Mouse (Mus musculus) thymus, adult 2 months (tissue): ENCODE data around the gene Aifm2. TPM values are rescaled to one million over a fixed set of nuclear protein-coding genes. Genes with fewer than 3 reads are reported as not detected.

Source experiments
- DNase-seq: peaks from one replicate; pipeline ENCODE4 v3.0.0; 2021
- H3K27ac ChIP-seq: fragments of 200-500 bp; 2 replicates; pipeline ENCODE4 v1.5.1; 2012; ENCODE audit warnings: low read length, control low read depth; ENCODE audit not compliant: control insufficient read depth, insufficient read depth
- H3K27me3 ChIP-seq: fragments of 200-500 bp; 2 replicates; pipeline ENCODE4 v1.6.1; 2012; ENCODE audit warnings: mild to moderate bottlenecking, low read length, moderate library complexity, mixed read lengths; ENCODE audit not compliant: control insufficient read depth, insufficient read depth
- H3K36me3 ChIP-seq: fragments of 200-500 bp; 2 replicates; pipeline ENCODE4 v1.6.1; 2012; ENCODE audit warnings: mild to moderate bottlenecking, low read length, moderate library complexity; ENCODE audit not compliant: control insufficient read depth, insufficient read depth
- H3K4me1 ChIP-seq: fragments of 200-500 bp; replicated peaks from 2 replicates; pipeline ENCODE4 v1.6.1; 2012; ENCODE audit warnings: low read length; ENCODE audit not compliant: control insufficient read depth, insufficient read depth
- H3K4me3 ChIP-seq: fragments of 200-500 bp; 2 replicates; pipeline ENCODE4 v1.5.1; 2012; ENCODE audit warnings: mild to moderate bottlenecking, low read length, control low read depth, moderate library complexity; ENCODE audit not compliant: control insufficient read depth, insufficient read depth
- CTCF ChIP-seq: fragments of 200-500 bp; IDR thresholded peaks from 2 replicates; pipeline ENCODE4 v1.5.1; 2012; ENCODE audit warnings: mild to moderate bottlenecking, control low read depth, low read length, moderate library complexity, borderline replicate concordance; ENCODE audit not compliant: control insufficient read depth, poor library complexity, insufficient read depth; ENCODE audit errors: extremely low read depth
- POLR2A ChIP-seq: fragments of 200-500 bp; IDR thresholded peaks from 2 replicates; pipeline ENCODE4 v1.6.1; 2012; ENCODE audit warnings: mild to moderate bottlenecking, low read length, control low read depth, moderate library complexity; ENCODE audit not compliant: control insufficient read depth, poor library complexity, insufficient read depth; ENCODE audit errors: extremely low read depth
- WGBS: fragments of 180-500 bp; shearing (Covaris S2); methylation state at CpG from one replicate; pipeline ENCODE4 v1.1.7; 2018; 5-methylcytosine and 5-hydroxymethylcytosine counted together
- polyA plus RNA-seq: library from polyadenylated mRNA; depleted of rRNA; stranded (reverse); fragments of >200 nt; gene quantifications from 2 replicates; pipeline ENCODE4 v1.2.3, GENCODE M21; 2012

The Aifm2 gene
- polyA plus RNA-seq, 1 experiment: 12.0 TPM

- Histone ChIP-seq H3K36me3 (no peaks in the 10 kb centered on the region), H3K4me1 (no peaks in the 10 kb centered on the region), H3K4me3 (no peak overlapping the region), H3K27ac (no peak overlapping the region), H3K27me3 (no peaks in the 10 kb centered on the region)
- WGBS: 96% methylated on average over 6 of the region's 6 CpGs
- no peak for DNase-seq
- TF ChIP-seq POLR2A: no peak
These were observed 15.1 kb downstream of the Aifm2 start for GRCm38 (mm10) chr10:61730171-61730570.

- TF ChIP-seq POLR2A (no peak), CTCF (peak; percentile 67; the same call in 1 of the 2 replicates)
- Histone ChIP-seq H3K4me3 (no peak overlapping the region), H3K4me1 (no peaks in the 10 kb centered on the region), H3K36me3 (no peaks in the 10 kb centered on the region), H3K27me3 (no peaks in the 10 kb centered on the region), H3K27ac (no peak overlapping the region)
- WGBS: 57% methylated on average over 3 of the region's 3 CpGs
- DNase-seq: peak; percentile 36
These were observed 19.3 kb downstream of the Aifm2 start for GRCm38 (mm10) chr10:61734377-61734776.

- no peaks in the 10 kb centered on the region for H3K36me3 ChIP-seq
- no peak for DNase-seq
- no peak overlapping the region for H3K27ac ChIP-seq
- no peaks in the 10 kb centered on the region for H3K27me3 ChIP-seq
- no peaks in the 10 kb centered on the region for H3K4me1 ChIP-seq
- TF ChIP-seq POLR2A (no peak), CTCF (no peak)
- no peak overlapping the region for H3K4me3 ChIP-seq
- 88% methylated on average over 10 of the region's 10 CpGs for WGBS
These were observed 21.6 kb downstream of the Aifm2 start for GRCm38 (mm10) chr10:61736671-61737078.

GRCm38 (mm10) chr10:61737537-61737936 lies 22.5 kb downstream of the Aifm2 start:
- no peaks in the 10 kb centered on the region for H3K36me3 ChIP-seq
- no peaks in the 10 kb centered on the region for H3K4me1 ChIP-seq
- no peak overlapping the region for H3K27ac ChIP-seq
- DNase-seq: no peak
- H3K27me3 ChIP-seq: no peaks in the 10 kb centered on the region
- H3K4me3 ChIP-seq: no peak overlapping the region
- WGBS: 88% methylated on average over 1 of the region's 1 CpGs
- no peak for TF ChIP-seq POLR2A
- no peak for TF ChIP-seq CTCF

GRCm38 (mm10) chr10:61738126-61738525 lies 23.1 kb downstream of the Aifm2 start:
- Histone ChIP-seq H3K27ac (no peak overlapping the region), H3K36me3 (no peaks in the 10 kb centered on the region), H3K27me3 (no peaks in the 10 kb centered on the region), H3K4me3 (no peak overlapping the region), H3K4me1 (no peaks in the 10 kb centered on the region)
- TF ChIP-seq CTCF (no peak), POLR2A (no peak)
- DNase-seq: no peak
- 95% methylated on average over 4 of the region's 4 CpGs for WGBS

- H3K27ac ChIP-seq: no peak overlapping the region
- DNase-seq: no peak
- WGBS: 87% methylated on average over 1 of the region's 1 CpGs
- H3K4me3 ChIP-seq: no peak overlapping the region
- H3K4me1 ChIP-seq: no peaks in the 10 kb centered on the region
- no peaks in the 10 kb centered on the region for H3K36me3 ChIP-seq
- TF ChIP-seq CTCF: no peak
- TF ChIP-seq POLR2A: no peak
- H3K27me3 ChIP-seq: no peaks in the 10 kb centered on the region
These were observed 26.2 kb downstream of the Aifm2 start for GRCm38 (mm10) chr10:61741306-61741705.

- H3K27ac ChIP-seq: no peak overlapping the region
- TF ChIP-seq CTCF (no peak), POLR2A (no peak)
- no peak overlapping the region for H3K4me3 ChIP-seq
- DNase-seq: no peak
- no peaks in the 10 kb centered on the region for H3K4me1 ChIP-seq
- H3K27me3 ChIP-seq: no peaks in the 10 kb centered on the region
- 91% methylated on average over 4 of the region's 4 CpGs for WGBS
- no peaks in the 10 kb centered on the region for H3K36me3 ChIP-seq
These were observed 26.8 kb downstream of the Aifm2 start for GRCm38 (mm10) chr10:61741873-61742272.
